Mouse (Mus musculus) splenic B cell, adult 2 months (primary cell): ENCODE measurements around the gene Lgals7.

Experiments used
- DNase-seq: peaks from one replicate; pipeline ENCODE4 v3.0.0-alpha.2; 2011; ENCODE audit warnings: low read depth, low spot score
- H3K27me3 ChIP-seq: 2 replicates; pipeline ENCODE4 v1.6.1; 2012; ENCODE audit warnings: mild to moderate bottlenecking, low read length, moderate library complexity, mixed read lengths; ENCODE audit not compliant: control insufficient read depth, poor library complexity, insufficient read depth, severe bottlenecking
- H3K36me3 ChIP-seq: 2 replicates; pipeline ENCODE4 v1.6.1; 2012; ENCODE audit warnings: mild to moderate bottlenecking, low read length, moderate library complexity, mixed read lengths; ENCODE audit not compliant: control insufficient read depth, poor library complexity, insufficient read depth, severe bottlenecking

The Lgals7 gene

GRCm38 (mm10) chr7:28863540-28863939 lies at the start of gene Lgals7:
Lgals7 (plus strand) TSS chr7:28863853.
- Histone ChIP-seq H3K27me3 (no peaks in the 10 kb centered on the region), H3K36me3 (no peaks in the 10 kb centered on the region)
- no peak for DNase-seq

- Histone ChIP-seq H3K27me3 (no peaks in the 10 kb centered on the region), H3K36me3 (peaks cover 21% of the 10 kb centered on the region)
- no peak for DNase-seq
Observed at GRCm38 (mm10) chr7:28814306-28815034, 49.2 kb upstream of the Lgals7 start.

GRCm38 (mm10) chr7:28815230-28815629 lies 48.4 kb upstream of the Lgals7 start:
- Histone ChIP-seq H3K36me3 (peaks cover 23% of the 10 kb centered on the region), H3K27me3 (no peaks in the 10 kb centered on the region)
- DNase-seq, result no peak

GRCm38 (mm10) chr7:28816201-28816600 lies 47.5 kb upstream of the Lgals7 start:
- DNase-seq, result peak; percentile 82
- H3K36me3 ChIP-seq, result peaks cover 28% of the 10 kb centered on the region
- no peaks in the 10 kb centered on the region for H3K27me3 ChIP-seq

- H3K27me3 ChIP-seq, result no peaks in the 10 kb centered on the region
- DNase-seq, result no peak
- H3K36me3 ChIP-seq, result peaks cover 32% of the 10 kb centered on the region
Observed at GRCm38 (mm10) chr7:28816920-28817319, 46.7 kb upstream of the Lgals7 start.

GRCm38 (mm10) chr7:28817524-28817923 lies 46.1 kb upstream of the Lgals7 start:
- H3K27me3 ChIP-seq, result no peaks in the 10 kb centered on the region
- peaks cover 32% of the 10 kb centered on the region for H3K36me3 ChIP-seq
- DNase-seq, result no peak

DNA sequence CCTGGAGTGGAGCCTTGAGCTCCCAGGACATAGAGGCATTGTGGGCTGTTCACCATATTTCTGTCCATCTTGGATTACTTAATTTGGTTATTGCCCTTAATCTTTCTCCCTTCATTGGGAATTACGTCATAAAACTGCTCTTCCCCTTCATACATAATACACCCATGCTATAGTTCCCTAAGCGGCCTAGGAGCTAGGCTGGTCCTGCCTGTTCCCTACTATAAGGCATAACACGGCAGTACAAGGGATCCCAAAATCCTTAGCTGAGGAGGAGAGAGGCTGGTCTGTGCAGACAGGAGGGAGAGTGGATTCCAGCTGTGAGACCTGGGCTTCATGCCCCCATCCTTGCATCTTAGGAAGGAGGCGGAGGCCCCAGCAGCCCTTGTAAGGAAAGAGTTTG lies 45.7 kb upstream of the Lgals7 start:
- no peak for DNase-seq
- H3K27me3 ChIP-seq, result no peaks in the 10 kb centered on the region

GRCm38 (mm10) chr7:28818436-28818835 lies 45.2 kb upstream of the Lgals7 start:
- no peak for DNase-seq

More for the DNA sequence above, 45.7 kb upstream of the Lgals7 start:
- peaks cover 32% of the 10 kb centered on the region for H3K36me3 ChIP-seq

GRCm38 (mm10) chr7:28818861-28819452 lies 44.7 kb upstream of the Lgals7 start:
- no peaks in the 10 kb centered on the region for H3K27me3 ChIP-seq
- H3K36me3 ChIP-seq, result peaks cover 25% of the 10 kb centered on the region
- DNase-seq, result no peak

More at GRCm38 (mm10) chr7:28818436-28818835, 45.2 kb upstream of the Lgals7 start:
- Histone ChIP-seq H3K27me3 (no peaks in the 10 kb centered on the region), H3K36me3 (peaks cover 29% of the 10 kb centered on the region)

- Histone ChIP-seq H3K36me3 (peaks cover 21% of the 10 kb centered on the region), H3K27me3 (no peaks in the 10 kb centered on the region)
- DNase-seq, result no peak
Observed at GRCm38 (mm10) chr7:28819571-28819970, 44.1 kb upstream of the Lgals7 start.

DNA sequence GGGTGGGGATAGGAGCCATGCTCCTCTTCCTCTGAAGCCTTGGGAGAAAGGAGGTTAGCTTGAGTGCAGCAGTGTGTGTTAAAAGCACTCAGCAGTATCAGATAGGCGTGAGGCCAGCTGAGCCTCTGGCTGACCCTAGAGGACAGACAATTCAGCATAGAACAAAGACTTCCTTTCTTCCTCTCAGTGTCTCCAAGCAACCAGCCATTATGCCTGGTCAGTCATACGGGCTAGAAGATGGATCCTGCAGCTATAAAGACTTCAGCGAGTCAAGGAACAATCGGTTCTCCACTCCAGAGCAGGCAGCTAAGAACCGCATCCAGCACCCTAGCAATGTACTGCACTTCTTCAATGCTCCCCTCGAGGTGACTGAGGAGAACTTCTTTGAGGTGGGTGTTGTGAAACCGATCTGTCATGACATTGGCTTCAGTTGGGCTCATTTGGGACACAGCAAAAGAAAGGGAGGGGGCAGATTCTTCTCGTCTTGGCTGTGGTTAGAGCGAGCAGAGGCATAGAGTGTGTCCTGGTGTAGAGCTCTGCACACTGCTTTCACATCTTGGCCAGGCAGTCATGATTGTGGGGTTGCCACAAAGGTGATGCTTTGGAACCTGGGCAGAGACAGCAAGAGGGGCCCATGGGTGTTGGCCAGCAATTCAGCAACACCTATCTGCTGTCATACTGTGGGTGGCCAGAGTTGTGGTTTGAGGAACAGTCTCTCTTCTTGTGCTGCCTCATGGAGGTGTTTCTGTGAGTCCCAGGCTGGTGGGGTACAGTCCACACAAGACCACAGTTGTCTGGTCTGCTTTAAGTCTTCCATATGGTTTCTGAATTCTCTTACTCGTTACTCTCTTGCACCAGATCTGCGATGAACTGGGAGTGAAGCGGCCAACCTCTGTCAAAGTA lies 43.0 kb upstream of the Lgals7 start:
- DNase-seq, result no peak
- Histone ChIP-seq H3K27me3 (no peaks in the 10 kb centered on the region), H3K36me3 (peaks cover 16% of the 10 kb centered on the region)

DNA sequence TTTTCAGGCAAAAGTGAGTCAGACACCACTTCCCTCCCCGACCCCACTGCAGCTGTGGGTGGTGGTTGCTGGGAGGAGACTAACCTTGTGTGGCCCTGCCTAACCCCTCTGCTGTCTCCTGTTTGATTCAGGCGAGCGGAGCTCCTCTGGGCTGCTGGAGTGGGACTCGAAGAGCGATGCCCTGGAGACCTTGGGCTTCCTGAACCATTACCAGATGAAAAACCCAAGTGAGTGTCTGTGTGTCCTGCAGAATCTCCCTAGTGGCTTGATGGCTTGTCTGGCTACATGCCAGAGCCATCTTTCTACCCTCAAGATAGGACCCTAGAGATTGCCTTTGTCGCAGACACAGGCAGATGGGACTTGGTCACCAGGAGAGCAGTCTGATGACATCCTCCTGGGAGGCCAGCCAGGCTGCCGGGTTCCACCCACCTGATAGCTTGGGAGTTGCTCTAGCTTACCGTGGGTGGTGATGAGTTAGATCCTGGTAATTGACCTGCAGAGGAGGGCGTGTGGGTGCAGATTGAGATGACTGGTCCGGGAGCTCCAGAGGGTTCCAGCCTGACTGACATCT lies 42.3 kb upstream of the Lgals7 start:
- H3K36me3 ChIP-seq, result peaks cover 15% of the 10 kb centered on the region
- H3K27me3 ChIP-seq, result no peaks in the 10 kb centered on the region
- DNase-seq, result peak; percentile 42

- Histone ChIP-seq H3K27me3 (no peaks in the 10 kb centered on the region), H3K36me3 (peaks cover 13% of the 10 kb centered on the region)
- no peak for DNase-seq
Observed at GRCm38 (mm10) chr7:28822556-28822955, 41.1 kb upstream of the Lgals7 start.

DNA sequence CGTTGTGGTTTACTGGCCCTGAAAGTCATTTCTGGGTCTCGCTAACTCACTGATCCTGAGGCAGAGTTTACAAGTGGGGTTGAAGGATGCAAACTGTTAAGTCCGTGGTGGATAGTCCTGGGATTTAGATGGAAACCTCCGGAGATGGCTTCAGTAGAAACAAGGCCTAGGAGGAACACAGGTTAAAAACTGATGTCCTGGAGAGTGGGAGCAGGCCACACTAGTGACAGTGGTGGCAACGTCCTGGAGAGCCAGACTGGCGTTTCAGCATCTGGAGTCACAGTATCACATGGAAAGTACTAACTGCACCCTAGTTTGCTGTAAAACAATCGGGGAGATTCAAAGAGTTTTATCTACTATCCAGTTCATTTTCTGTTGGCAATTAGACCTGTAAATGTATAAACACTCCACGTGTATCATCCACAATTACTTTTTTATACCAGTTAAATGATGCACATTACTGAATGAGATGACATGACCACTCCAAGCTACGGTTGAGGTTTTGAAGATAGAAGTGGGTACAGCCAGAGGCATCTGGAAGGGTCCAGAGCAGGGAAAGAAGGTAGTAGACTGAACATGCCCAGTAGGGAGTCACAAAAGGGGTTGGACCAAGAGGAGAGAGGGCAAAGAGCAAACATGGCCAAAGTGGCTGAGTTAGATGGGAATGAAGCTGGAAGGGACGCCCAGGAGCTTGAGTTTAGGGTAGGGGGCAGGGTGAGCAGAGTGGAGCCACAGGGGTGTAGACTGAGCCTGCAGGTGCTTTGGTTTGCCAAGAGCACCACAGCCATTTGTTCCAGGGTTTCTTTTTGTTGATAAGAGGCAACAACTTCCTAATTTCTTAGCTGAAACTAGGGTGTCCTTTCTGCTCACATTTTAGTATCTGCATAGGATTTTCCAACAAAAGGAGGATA lies 40.4 kb upstream of the Lgals7 start:
- Histone ChIP-seq H3K36me3 (peaks cover 11% of the 10 kb centered on the region), H3K27me3 (no peaks in the 10 kb centered on the region)
- no peak for DNase-seq
